Mouse (Mus musculus): ENCODE measurements around the gene Tmem198. TPM values are rescaled to one million over a fixed set of nuclear protein-coding genes. Genes with fewer than 3 reads are reported as not detected.
A peak's percentile ranks its signal among the peaks of the same experiment; 100 is the strongest.

Tmem198 gene
- total RNA-seq (2017) = 0.32 TPM in 1 of 2 replicates, not detected in the other

DNA sequence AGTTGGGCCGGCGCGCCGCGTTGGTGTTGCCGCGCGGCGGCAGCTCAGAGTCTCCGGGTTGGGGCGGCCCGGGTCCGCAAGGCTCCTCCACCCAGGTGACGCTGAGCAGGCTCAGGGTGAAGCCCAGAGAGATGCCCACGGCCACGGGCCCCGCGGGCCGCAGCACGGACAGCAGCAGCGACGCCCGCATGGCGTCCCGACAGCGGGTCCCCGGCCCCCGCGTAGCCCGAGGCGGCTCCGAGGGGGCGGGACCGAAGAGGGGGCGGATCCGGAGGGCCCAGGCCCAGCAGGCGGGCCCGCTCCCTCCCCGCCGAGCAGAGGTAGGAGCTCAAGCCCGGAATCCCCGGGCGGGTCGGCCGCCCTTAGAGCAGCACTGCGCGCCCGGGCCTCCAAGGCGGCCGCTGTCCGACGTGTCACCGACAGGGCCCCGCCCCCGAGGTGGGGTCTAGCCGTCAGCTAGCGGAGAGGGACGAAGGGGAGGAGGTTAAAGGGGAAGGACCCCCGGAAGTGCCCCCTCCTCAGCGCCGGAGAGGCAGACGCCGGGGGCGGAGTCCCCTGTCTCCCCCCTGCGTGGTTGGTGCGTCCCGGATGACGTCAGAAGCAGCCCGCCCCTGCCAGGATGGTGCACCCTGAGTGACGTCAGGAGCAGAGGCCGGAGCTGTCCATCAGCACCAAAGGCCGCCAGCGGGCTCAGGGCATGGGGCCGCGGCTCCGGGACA is at the start of gene Tmem198, which contains the start of gene Chpf:
Gene Tmem198 (plus strand): TSS at position 617 of the 719 bp plus-strand sequence.
Gene Chpf (minus strand): TSS at position 392 of the 719 bp plus-strand sequence.
- peak; percentile 84 for ATAC-seq (replicated peaks; ENCODE audit: low read depth, poor library complexity, severe bottlenecking)

DNA sequence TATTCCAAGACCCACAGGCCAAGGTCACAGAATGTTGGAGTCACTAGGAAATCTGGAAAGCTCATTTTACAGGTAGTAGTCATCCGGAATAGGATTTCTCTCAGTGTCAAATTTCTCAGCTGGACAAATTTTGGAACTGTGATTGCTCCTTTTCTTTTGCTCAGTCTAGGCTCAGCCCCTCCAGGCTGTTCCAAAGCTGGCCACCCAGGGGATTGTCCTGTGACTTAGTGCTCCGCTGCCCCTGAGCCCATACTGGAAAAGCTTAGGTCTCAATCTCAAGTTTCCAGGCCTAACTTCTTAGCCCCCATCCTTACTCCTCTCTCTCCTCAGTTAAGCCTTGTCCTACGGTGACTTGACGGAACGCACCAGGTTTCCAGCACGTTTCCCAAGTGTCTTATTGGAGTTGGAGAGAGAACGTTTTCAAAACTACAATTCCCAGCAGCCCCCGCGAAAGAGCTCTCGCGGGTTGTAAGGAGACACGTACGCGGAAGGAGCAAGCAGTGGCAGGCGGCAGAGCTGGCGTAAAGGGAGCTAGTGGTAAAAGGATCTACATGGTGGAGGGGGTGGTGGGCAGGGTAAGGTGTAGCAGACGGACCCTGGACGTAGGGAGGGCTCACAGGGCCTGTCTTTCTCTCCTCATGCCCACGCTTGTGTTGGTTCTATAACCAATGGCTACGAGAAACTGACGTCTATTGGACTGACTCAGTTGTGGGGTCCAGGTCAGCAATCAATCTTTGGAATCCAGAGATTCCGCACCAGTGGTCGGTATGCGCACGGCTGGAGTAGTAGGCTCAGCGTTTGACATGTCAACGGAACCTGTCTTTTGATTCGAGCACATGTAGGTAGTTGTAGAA is 43.6 kb upstream of the Tmem198 start, which contains the start of gene Gmppa:
Gene Gmppa (plus strand): TSS at position 456 of the 854 bp plus-strand sequence.
- peak; percentile 93 for ATAC-seq (replicated peaks; ENCODE audit: low read depth, poor library complexity, severe bottlenecking)

DNA sequence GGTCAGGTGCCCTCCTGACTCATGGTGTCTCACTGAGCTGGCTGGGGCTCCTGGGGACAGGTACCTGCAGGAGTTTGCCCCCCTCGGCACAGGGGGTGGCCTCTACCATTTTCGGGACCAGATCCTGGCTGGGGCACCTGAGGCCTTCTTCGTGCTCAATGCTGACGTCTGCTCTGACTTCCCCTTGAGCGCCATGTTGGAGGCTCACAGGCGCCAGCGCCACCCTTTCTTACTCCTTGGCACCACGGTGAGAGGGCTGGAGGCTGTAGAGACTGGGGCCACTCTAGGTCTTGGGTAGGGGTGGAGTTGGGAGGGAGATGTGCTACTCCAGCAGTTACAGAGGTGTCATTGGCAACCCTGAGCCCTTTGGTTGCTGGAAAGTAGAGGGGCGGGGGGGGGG is 40.5 kb upstream of the Tmem198 start:
- ATAC-seq (replicated peaks; ENCODE audit: low read depth, poor library complexity, severe bottlenecking) = no peak

DNA sequence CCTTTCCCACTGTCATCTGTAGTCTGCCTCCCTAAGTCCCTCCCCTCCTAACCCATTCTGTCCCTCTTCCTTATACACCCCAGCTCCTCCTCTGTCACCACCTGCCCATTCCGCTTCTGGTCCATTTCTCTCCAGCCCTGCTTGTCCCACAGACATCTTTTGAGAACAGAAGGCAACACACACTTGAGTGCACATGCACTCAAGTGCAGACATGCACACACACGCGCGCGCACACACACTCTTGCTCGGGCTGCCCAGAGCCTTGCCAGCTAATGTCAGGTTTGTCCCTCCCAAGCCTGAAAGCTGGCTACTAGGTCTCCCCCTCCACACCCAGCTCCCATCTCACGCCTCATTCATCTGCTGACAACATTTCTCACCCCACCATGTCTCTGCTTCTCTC is 38.7 kb upstream of the Tmem198 start:
- ATAC-seq (replicated peaks; ENCODE audit: low read depth, poor library complexity, severe bottlenecking) = no peak

DNA sequence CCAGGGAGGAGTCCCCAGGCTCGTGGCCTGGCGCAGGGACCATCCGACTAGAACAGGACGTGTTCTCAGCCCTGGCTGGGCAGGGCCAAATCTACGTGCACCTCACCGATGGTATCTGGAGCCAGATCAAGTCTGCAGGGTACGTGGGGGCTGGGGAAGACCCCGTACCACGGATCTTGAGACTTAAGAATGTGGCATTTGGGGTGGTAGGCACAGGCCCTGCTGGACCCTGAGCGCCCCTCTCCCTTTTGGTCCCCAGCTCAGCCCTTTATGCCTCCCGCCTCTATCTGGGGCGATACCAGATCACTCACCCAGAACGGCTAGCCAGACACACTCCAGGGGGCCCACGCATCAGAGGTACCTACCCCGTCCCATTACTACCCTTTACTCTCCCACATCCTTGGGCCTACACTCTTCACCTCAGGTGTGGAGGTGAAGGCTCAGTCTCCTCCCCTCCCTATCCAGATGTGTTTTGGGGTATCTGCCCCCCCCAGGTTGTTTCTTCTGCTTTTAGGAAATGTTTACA is 37.8 kb upstream of the Tmem198 start:
- no peak for ATAC-seq (replicated peaks; ENCODE audit: low read depth, poor library complexity, severe bottlenecking)

GRCm38 (mm10) chr1:75442171-75442570 is 37.2 kb upstream of the Tmem198 start:
- no peak for ATAC-seq (replicated peaks; ENCODE audit: low read depth, poor library complexity, severe bottlenecking)

GRCm38 (mm10) chr1:75442811-75443210 is 36.5 kb upstream of the Tmem198 start:
- no peak for ATAC-seq (replicated peaks; ENCODE audit: low read depth, poor library complexity, severe bottlenecking)

- no peak for ATAC-seq (replicated peaks; ENCODE audit: low read depth, poor library complexity, severe bottlenecking)
Observed at GRCm38 (mm10) chr1:75443247-75444024, 35.9 kb upstream of the Tmem198 start.

DNA sequence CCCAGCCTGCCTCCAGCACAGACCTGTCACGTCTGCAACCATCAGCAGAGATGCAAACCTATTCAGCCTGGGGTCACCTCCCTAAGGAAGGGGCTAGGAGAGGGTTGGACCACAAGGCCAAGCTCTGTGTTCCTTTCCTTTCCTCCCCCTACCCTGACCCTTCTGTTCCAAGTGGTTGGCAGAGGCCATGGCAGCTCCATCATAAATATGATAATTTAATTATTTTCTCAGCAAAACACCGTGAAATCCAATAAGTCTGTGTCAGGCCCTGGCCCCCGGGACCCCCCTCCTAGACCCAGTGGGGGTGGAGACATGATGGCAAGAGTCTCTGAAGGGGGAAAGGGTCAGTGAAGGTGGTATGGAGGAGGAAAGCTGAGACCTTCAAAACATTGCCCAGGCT is 35.1 kb upstream of the Tmem198 start:
- no peak for ATAC-seq (replicated peaks; ENCODE audit: low read depth, poor library complexity, severe bottlenecking)

DNA sequence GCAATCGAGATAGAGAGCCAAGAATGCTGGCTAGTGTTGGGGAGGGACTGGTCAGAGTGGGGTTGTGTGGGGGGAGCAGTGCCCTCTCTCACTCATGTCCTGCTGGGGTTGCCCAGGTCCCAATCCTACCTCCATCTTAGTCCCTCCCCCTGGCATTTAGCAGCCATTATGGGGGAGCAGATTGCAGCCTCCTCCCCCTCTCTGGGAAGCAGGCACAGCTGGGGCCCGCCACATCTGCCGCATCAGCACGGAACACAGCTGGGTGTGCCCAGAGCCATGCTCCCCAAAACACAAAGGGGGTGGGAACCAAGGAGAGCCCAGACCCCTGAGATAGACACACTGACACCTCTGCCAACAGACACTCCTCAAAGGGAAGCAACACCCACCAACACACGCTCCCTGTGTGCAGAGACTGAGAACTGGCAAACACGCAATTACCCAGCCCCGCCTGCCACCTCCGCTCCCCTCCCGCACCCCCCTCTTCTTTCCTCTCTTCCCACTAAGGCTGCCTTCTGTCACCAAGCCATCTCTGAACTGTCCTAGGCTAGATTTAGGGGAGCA is 34.1 kb upstream of the Tmem198 start:
- ATAC-seq (replicated peaks; ENCODE audit: low read depth, poor library complexity, severe bottlenecking) = no peak

DNA sequence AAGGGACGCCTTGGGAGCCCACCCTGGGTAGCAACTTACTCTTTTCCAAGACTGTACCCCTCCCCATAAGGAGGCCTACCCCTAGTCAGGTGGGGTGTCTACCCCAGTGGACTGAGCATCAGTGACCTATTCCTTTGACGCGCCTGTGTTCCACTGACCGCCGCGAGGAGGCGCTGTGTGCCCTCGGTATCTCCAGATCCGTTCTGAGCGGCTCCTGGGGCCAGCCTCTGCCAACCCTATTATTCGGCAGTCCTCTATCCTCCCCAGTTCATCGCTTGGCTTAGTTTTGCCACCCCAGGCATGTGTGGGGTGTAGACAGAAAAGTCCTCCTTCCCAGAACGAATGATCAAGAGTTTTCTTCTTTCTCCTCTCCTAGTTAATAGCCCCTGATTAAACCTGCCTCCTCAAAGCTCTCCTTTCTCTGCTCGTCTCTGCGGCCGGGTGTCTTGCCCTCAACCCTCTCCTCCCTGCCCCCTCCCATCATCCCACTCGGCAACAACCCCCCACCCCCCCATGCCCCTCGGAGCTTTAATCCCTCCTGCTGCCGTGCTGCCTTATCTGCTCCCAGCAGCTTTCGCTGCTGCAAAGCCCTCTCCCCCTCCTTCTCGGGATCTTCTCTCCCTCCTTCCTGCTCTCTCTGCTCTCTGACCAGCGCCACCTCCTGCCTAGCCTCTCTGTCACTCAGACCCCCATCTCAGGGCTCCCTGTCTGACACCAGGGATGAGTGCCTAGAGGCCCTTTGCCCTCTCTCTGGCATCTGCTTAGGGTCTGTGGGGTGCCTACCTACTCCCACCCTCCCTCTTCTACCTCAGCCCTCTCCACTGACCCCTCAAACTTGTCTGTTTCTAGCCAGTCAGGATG is 33.4 kb upstream of the Tmem198 start:
- peak; percentile 53 for ATAC-seq (replicated peaks; ENCODE audit: low read depth, poor library complexity, severe bottlenecking)

DNA sequence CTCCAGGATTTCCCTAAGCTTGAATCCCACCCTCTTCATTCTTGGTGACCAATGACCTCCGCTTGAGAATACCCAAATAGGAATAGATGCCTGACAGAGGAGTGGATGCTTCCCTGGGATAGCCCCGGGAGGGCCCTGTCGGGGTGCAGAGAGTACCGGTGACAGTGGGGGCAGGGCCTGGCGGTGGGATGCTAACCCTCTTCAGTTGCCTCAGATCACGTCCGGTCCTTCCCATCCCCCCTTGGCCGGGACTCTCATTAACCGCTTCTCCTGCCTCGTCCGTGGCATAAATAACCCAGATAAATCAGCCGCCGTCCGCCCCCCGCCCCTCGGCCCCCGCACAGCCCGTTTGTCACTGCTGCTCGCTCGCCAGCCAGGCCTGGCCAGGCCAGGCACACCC is 32.7 kb upstream of the Tmem198 start:
- no peak for ATAC-seq (replicated peaks; ENCODE audit: low read depth, poor library complexity, severe bottlenecking)

DNA sequence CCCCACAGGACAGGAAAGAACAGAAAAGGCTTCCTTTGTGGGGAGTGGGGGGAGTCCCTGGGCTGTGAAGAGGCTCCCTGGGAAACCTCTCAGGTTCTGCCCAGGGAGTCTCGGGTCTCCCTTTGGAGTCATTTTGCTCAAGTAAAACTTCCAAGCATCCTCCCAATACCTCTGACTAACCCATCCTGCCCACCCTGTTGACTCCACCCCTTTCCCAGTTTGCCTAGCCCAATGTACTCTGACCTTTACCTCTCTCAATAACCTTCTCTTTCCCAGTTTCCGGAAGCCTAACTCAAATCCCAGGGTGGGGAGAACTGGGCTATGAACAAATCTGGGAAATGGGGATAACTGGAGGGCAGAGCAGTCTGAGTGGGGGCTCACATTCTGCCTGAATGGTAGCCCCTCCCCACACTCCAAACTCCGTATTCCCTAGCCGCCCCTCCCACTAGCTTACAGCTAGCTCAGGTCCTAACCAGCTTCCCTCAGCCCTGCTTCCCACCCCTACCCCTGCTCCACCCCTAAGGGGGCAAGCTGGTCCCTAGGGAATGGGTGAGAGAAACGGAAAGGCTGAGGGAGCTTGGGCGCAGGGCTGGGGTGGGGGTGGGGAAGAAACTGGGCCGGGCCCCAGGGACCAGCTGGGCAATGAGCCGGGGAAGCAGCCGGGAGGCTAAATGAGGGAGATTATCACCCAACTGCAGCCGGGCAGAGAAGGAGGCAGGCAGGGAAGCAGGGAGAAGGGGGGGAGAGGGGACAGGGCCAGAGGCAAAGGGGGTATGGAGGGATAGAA is 31.9 kb upstream of the Tmem198 start:
- no peak for ATAC-seq (replicated peaks; ENCODE audit: low read depth, poor library complexity, severe bottlenecking)

- no peak for ATAC-seq (replicated peaks; ENCODE audit: low read depth, poor library complexity, severe bottlenecking)
Observed at GRCm38 (mm10) chr1:75448052-75448431, 31.3 kb upstream of the Tmem198 start.

- ATAC-seq (replicated peaks; ENCODE audit: low read depth, poor library complexity, severe bottlenecking) = no peak
Observed at GRCm38 (mm10) chr1:75448937-75449336, 30.4 kb upstream of the Tmem198 start.

- ATAC-seq (replicated peaks; ENCODE audit: low read depth, poor library complexity, severe bottlenecking) = peak; percentile 22; the same call in 1 of the 2 replicates
Observed at GRCm38 (mm10) chr1:75449377-75450135, 29.8 kb upstream of the Tmem198 start.

DNA sequence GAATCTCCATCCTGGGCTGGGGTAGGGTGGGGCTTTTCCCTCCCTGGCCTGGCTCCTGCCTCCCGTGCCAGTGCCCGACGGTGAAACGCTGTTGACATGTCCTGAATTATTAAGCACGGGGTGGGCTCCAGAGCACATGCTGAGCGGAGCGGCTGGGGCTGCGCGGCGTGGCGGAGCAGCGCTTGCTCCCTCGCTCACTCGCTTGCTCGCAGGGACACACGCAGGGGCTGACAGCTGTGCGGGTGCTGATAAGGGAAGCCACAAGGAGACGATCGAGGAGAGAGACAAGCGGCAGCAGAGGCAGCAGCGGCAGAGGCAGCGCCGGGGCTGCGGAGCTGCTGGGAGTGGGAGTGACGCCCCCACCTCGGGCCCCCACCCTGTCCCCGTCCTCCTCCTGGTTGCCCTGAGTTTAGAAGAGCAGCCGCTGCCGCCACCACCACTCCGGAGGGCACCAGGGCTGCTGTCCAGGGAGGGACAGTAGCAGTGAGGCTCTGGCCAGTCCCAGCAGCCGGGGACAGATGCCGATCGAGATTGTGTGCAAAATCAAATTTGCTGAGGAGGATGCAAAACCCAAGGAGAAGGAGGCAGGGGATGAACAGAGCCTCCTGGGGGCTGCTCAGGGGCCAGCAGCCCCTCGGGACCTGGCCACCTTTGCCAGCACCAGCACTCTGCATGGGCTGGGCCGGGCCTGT is 28.9 kb upstream of the Tmem198 start, which contains the start of gene Asic4:
Gene Asic4 (plus strand): TSS at position 123 of the 692 bp plus-strand sequence.
- peak; percentile 43 for ATAC-seq (replicated peaks; ENCODE audit: low read depth, poor library complexity, severe bottlenecking)

Measured in common myeloid progenitor, adult 5-6 weeks (primary cell).